Mouse (Mus musculus) small intestine, adult 2 months (tissue): ENCODE results near the gene Miga2. TPM values are rescaled to one million over a fixed set of nuclear protein-coding genes. Genes with fewer than 3 reads are reported as not detected.

Source experiments
- H3K27ac ChIP-seq: fragments of 200-500 bp; 2 replicates; pipeline ENCODE4 v1.5.1; 2012; ENCODE audit warnings: low read depth, low read length, control low read depth, inconsistent platforms; ENCODE audit not compliant: insufficient read depth
- H3K27me3 ChIP-seq: fragments of 200-500 bp; 2 replicates; pipeline ENCODE4 v1.6.1; 2012; ENCODE audit warnings: mild to moderate bottlenecking, moderate library complexity, low read length, inconsistent platforms; ENCODE audit not compliant: control insufficient read depth, insufficient read depth
- H3K36me3 ChIP-seq: fragments of 200-500 bp; 2 replicates; pipeline ENCODE4 v1.6.1; 2012; ENCODE audit warnings: mild to moderate bottlenecking, low read length, control low read depth, inconsistent platforms; ENCODE audit not compliant: control insufficient read depth, insufficient read depth
- H3K4me1 ChIP-seq: fragments of 200-500 bp; 2 replicates; pipeline ENCODE4 v1.6.1; 2012; ENCODE audit warnings: low read length, inconsistent platforms, mixed read lengths; ENCODE audit not compliant: control insufficient read depth, insufficient read depth, insufficient read length
- H3K4me3 ChIP-seq: fragments of 200-500 bp; 2 replicates; pipeline ENCODE4 v1.5.1; 2012; ENCODE audit warnings: low read depth, mild to moderate bottlenecking, control low read depth, inconsistent platforms, low read length, moderate library complexity
- CTCF ChIP-seq: fragments of 200-500 bp; IDR thresholded peaks from 2 replicates; pipeline ENCODE4 v1.5.1; 2012; ENCODE audit warnings: low read depth, mild to moderate bottlenecking, control low read depth, inconsistent platforms, low read length, moderate library complexity, mixed read lengths; ENCODE audit not compliant: insufficient replicate concordance, insufficient read length; ENCODE audit errors: extremely low read depth
- POLR2A ChIP-seq: fragments of 200-500 bp; IDR thresholded peaks from 2 replicates; pipeline ENCODE4 v1.6.1; 2012; ENCODE audit warnings: low read depth, mild to moderate bottlenecking, control low read depth, inconsistent platforms, low read length, moderate library complexity
- WGBS: fragments of 180-500 bp; shearing (Covaris S2); methylation state at CpG from one replicate; pipeline ENCODE4 v1.1.7; 2018; 5-methylcytosine and 5-hydroxymethylcytosine counted together
- polyA plus RNA-seq: library from polyadenylated mRNA; depleted of rRNA; stranded (reverse); fragments of >200 nt; gene quantifications from 2 replicates; pipeline ENCODE4 v1.2.3, GENCODE M21; 2012

Miga2 gene
- polyA plus RNA-seq, 1 experiment, result 33.4 TPM

GRCm38 (mm10) chr2:30396246-30396645, 32.2 kb downstream of the Miga2 start:
- no peak for TF ChIP-seq CTCF
- TF ChIP-seq POLR2A, result no peak

DNA sequence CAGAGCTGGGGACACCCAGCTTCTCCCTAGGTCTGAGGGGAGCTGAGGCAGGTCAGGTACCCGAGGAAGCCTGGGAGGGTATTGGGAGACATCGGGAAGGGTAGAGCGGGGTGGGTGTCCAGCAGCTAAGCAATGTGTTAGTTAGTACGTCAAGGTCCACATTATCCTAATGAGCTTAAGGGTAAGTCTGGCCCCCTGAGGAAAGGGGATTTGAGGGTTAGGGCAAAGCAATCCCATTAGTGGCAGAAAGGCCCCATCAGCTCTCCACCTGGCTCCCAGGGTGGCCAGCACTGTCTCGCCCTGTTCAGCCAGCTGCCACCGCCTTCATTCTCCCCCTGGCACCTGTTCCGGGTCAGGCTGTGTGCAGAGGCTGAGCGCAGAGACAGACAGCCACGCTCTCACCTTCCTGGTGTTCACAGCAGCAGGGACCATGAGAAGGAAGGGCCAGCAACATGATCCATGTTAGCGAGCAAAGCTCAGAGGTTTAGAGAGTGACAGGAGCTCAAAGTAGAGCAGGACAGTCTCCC, 34.0 kb downstream of the Miga2 start:
- H3K27me3 ChIP-seq, result no peaks in the 10 kb centered on the region
- no peak overlapping the region for H3K27ac ChIP-seq
- TF ChIP-seq POLR2A, result no peak
- TF ChIP-seq CTCF, result no peak
- 87% methylated on average over 10 of the region's 10 CpGs for WGBS
- peaks cover 70% of the 10 kb centered on the region for H3K36me3 ChIP-seq
- H3K4me3 ChIP-seq, result no peak overlapping the region
- peaks cover 29% of the 10 kb centered on the region for H3K4me1 ChIP-seq

More at GRCm38 (mm10) chr2:30396246-30396645, 32.2 kb downstream of the Miga2 start:
- H3K27ac ChIP-seq, result no peak overlapping the region
- 52% methylated on average over 7 of the region's 7 CpGs for WGBS
- H3K36me3 ChIP-seq, result peaks cover 54% of the 10 kb centered on the region
- H3K4me1 ChIP-seq, result peaks cover 29% of the 10 kb centered on the region
- H3K4me3 ChIP-seq, result no peak overlapping the region
- no peaks in the 10 kb centered on the region for H3K27me3 ChIP-seq

GRCm38 (mm10) chr2:30399191-30400171, 35.4 kb downstream of the Miga2 start:
- 73% methylated on average over 20 of the region's 20 CpGs for WGBS
- Histone ChIP-seq H3K4me3 (no peak overlapping the region), H3K36me3 (peaks cover 79% of the 10 kb centered on the region), H3K27me3 (no peaks in the 10 kb centered on the region), H3K4me1 (peaks cover 18% of the 10 kb centered on the region), H3K27ac (no peak overlapping the region)
- TF ChIP-seq CTCF (no peak), POLR2A (no peak)

GRCm38 (mm10) chr2:30401581-30401980, 37.5 kb downstream of the Miga2 start:
- H3K4me1 ChIP-seq, result no peaks in the 10 kb centered on the region
- no peak overlapping the region for H3K4me3 ChIP-seq
- TF ChIP-seq POLR2A (no peak), CTCF (no peak)
- 70% methylated on average over 1 of the region's 1 CpGs for WGBS
- peaks cover 79% of the 10 kb centered on the region for H3K36me3 ChIP-seq
- no peaks in the 10 kb centered on the region for H3K27me3 ChIP-seq
- H3K27ac ChIP-seq, result no peak overlapping the region

DNA sequence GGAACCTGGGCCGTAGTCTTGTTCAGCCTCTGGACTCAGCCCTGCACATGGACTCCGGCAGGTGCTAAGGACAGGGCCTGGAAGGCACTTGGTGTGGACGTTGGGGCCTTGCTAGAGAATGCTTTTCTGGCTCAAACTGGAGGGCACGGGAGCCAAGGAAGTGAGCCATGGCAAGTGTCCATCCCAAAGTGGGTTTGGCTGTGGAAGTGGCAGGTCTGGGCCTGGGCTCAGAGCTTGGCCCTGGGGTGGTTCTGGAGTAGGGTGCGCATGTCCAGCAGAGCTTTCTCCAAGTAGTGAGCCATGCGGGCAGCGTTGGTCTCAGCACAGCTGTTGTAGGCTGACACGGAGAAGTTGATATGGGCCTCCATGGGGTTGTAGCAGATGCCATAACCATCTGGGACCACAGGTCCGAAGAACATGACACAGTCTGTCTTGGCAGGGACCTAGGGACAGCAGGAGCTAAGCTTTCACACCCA, 38.4 kb downstream of the Miga2 start:
- peaks cover 5% of the 10 kb centered on the region; the same call in 1 of the 2 replicates for H3K4me1 ChIP-seq
- H3K27ac ChIP-seq, result no peak overlapping the region
- no peaks in the 10 kb centered on the region for H3K27me3 ChIP-seq
- peaks cover 77% of the 10 kb centered on the region for H3K36me3 ChIP-seq
- H3K4me3 ChIP-seq, result no peak overlapping the region
- no peak for TF ChIP-seq CTCF
- no peak for TF ChIP-seq POLR2A
- WGBS, result 88% methylated on average over 9 of the region's 9 CpGs

DNA sequence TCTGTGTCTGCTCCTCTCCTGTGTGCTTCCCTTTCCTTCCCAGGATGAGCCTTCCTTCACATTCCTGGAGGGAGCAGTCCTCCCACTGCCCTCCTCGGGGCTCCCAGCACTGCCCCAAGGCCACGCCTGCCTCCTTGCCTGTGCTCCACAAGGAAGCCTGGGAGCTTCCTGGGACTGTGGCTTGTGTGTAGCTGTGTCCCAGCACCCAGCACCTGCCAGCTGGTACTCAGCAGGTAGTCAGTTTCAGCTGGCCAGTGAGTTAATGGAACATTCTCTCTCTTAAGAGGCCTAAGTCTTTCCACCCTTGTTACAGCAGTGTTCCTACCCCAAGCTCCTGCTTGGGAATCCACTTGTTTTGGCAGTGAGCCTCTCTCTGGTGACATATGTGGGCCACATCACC, 38.8 kb downstream of the Miga2 start:
- no peak for TF ChIP-seq POLR2A
- TF ChIP-seq CTCF, result no peak
- Histone ChIP-seq H3K27ac (no peak overlapping the region), H3K36me3 (peaks cover 77% of the 10 kb centered on the region), H3K4me3 (no peak overlapping the region), H3K4me1 (peaks cover 9% of the 10 kb centered on the region), H3K27me3 (no peaks in the 10 kb centered on the region)
- 47% methylated on average over 2 of the region's 2 CpGs for WGBS

GRCm38 (mm10) chr2:30403870-30404269, 39.8 kb downstream of the Miga2 start:
- peaks cover 72% of the 10 kb centered on the region for H3K36me3 ChIP-seq
- 97% methylated on average over 1 of the region's 1 CpGs for WGBS
- no peak for TF ChIP-seq POLR2A
- no peaks in the 10 kb centered on the region for H3K27me3 ChIP-seq
- H3K27ac ChIP-seq, result no peak overlapping the region
- no peak overlapping the region for H3K4me3 ChIP-seq
- H3K4me1 ChIP-seq, result peaks cover 17% of the 10 kb centered on the region
